Mouse (Mus musculus) spleen, postnatal 4 days (tissue): ENCODE data around the gene Crocc.

ENCODE experiments used
- DNase-seq, 2 experiments: peaks; one replicate each; pipeline ENCODE4 v3.0.0; 2022; ENCODE audit warnings: low spot score in 2 of 2

Crocc gene

GRCm38 (mm10) chr4:141067516-141068046, 7.2 kb upstream of the Crocc start:
- DNase-seq = no peak

- DNase-seq = no peak
These were observed 6.6 kb upstream of the Crocc start for GRCm38 (mm10) chr4:141066709-141067515.

- DNase-seq = peak; percentile 83 to 93
These were observed 4.8 kb upstream of the Crocc start for GRCm38 (mm10) chr4:141065123-141065522.

GRCm38 (mm10) chr4:141064104-141064659, 3.8 kb upstream of the Crocc start:
- DNase-seq = no peak

- no peak for DNase-seq
These were observed 529 bp downstream of the Crocc start for GRCm38 (mm10) chr4:141059616-141060425.

- no peak for DNase-seq
These were observed 1.5 kb downstream of the Crocc start for GRCm38 (mm10) chr4:141058835-141059234.

- no peak for DNase-seq
These were observed 3.4 kb downstream of the Crocc start for GRCm38 (mm10) chr4:141056970-141057369.

- no peak for DNase-seq
These were observed 6.7 kb downstream of the Crocc start for GRCm38 (mm10) chr4:141053568-141054161.

GRCm38 (mm10) chr4:141053138-141053537, 7.2 kb downstream of the Crocc start:
- DNase-seq = no peak

- DNase-seq = no peak
These were observed 7.9 kb downstream of the Crocc start for GRCm38 (mm10) chr4:141052442-141052841.

GRCm38 (mm10) chr4:141049476-141049835, 10.9 kb downstream of the Crocc start:
- no peak for DNase-seq

GRCm38 (mm10) chr4:141048810-141049475, 11.4 kb downstream of the Crocc start:
- no peak for DNase-seq

- DNase-seq = peak; percentile 46 to 79
These were observed 15.5 kb downstream of the Crocc start for GRCm38 (mm10) chr4:141044816-141045215.

GRCm38 (mm10) chr4:141041117-141041516, 19.2 kb downstream of the Crocc start:
- DNase-seq = peak in 1 of 2 experiments; percentile 38

- no peak for DNase-seq
These were observed 26.5 kb downstream of the Crocc start for GRCm38 (mm10) chr4:141033606-141034549.

GRCm38 (mm10) chr4:141031733-141032132, 28.6 kb downstream of the Crocc start:
- DNase-seq = peak; percentile 80 to 92

- DNase-seq = no peak
These were observed 29.7 kb downstream of the Crocc start for GRCm38 (mm10) chr4:141030541-141031206.

- no peak for DNase-seq
These were observed 35.4 kb downstream of the Crocc start for GRCm38 (mm10) chr4:141024992-141025391.

- DNase-seq = no peak
These were observed 36.3 kb downstream of the Crocc start for GRCm38 (mm10) chr4:141024052-141024451.

GRCm38 (mm10) chr4:141021614-141021929, 38.8 kb downstream of the Crocc start:
- no peak for DNase-seq
